Mouse (Mus musculus) thymus, adult 18-20 months (tissue): ENCODE data around the gene Senp7.
"Not testable (repeated sequence)": the region's sequence is repeated elsewhere in the genome, so short reads cannot be mapped to it uniquely, and the experiment has no call there.

ENCODE experiments used
- DNase-seq, 2 experiments: peaks; one replicate each; pipeline ENCODE4 v3.0.0; 2022; ENCODE audit warnings: mixed read lengths in 2 of 2

Gene Senp7

GRCm38 (mm10) chr16:56068523-56069070 is 20.5 kb downstream of the Senp7 start:
- DNase-seq = no peak

DNA sequence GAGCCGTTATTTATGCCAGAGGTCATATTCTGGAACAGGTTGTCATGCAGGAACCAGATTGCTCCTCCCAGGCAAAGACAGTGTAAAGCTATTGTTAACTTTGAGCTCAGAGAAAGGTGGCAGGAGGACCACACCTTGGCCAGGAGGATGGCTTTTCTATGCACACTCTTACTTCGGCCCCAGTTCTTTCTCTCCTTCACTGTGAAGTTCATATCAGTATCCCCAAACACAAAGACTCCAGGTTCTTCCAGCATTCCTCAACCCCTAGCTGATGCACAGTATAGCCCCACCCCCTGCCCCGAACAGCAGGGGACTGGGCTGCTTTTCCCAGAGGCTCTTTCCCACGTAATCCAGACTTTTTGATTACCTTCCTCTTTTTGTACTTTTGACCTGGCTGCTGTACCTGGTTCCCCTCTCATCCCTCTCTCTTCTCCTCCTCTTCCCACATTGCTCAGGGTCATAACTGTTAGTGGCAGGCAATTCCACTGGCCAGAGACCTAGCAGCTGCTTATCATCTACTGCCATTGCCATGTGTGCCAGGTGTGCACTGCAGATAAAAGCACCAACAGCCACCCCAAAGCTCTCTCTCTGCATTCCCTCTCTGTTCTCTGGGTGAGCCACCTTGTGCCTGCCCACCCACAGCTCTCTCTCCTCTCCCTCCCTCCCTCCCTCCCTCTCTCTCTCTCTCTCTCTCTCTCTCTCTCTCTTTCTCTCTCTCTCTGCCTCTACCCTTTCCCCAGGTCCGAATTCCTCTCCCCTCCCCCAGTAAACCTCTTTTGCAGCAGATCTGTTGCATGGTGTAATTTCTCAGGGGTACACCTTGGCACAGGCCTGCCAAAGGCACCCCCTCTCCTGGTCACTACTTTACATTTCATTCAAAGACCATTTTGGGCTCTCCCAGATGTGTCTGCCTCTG is 23.4 kb downstream of the Senp7 start:
- no peak for DNase-seq

- no peak for DNase-seq
Observed at GRCm38 (mm10) chr16:56072533-56072932, 24.4 kb downstream of the Senp7 start.

- not testable (repeated sequence) for DNase-seq
Observed at GRCm38 (mm10) chr16:56073150-56073549, 25.0 kb downstream of the Senp7 start.

- DNase-seq = no peak
Observed at GRCm38 (mm10) chr16:56074122-56074521, 26.0 kb downstream of the Senp7 start.

GRCm38 (mm10) chr16:56074565-56074964 is 26.4 kb downstream of the Senp7 start:
- DNase-seq = no peak

DNA sequence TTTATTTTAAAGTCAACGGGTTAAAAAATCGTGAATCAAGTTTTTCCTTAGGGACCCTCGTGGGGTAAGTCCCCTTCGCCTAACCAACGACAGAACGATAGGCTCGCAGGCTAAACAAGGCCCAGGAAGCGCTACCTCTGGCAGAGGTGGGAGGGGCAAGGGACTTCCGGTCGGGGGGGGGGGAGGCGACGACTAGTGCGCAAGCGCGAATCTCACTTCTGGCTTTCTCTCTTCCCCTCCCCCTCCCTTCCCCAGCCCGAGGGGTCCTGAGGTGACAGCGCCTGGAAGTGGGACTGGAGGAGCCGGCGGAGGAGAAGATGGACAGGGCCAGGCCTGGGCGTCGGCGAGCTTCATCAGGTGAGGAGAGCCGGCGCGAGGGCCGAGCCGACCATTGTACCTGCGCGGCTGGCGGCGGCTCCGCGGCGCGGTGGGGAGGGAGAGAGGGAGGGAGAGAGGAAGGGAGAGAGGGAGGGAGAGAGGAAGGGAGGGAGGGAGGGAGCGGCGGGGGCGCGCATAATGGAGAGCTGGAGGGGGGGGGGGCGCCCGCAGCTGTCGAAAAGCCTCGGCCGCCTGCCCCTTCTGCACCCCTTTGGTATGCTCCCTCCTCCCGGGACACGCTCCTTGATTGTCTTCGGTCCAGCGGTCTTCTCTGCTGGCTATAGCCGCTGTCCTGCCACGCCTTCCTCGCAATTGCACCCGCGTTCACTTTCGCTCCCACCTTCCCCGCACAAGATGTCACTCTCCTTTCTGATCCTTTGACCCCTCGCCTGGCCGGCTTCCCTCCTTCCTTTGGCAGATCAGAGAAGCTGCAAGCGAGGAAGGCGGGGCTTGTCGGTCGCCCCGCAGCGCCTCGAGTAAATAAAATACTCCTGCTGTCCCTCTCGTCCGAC is 27.3 kb downstream of the Senp7 start:
- peak; percentile 70 to 80 for DNase-seq

GRCm38 (mm10) chr16:56076121-56076869 is 28.2 kb downstream of the Senp7 start:
- no peak for DNase-seq

- DNase-seq = no peak
Observed at GRCm38 (mm10) chr16:56079419-56079818, 31.3 kb downstream of the Senp7 start.

DNA sequence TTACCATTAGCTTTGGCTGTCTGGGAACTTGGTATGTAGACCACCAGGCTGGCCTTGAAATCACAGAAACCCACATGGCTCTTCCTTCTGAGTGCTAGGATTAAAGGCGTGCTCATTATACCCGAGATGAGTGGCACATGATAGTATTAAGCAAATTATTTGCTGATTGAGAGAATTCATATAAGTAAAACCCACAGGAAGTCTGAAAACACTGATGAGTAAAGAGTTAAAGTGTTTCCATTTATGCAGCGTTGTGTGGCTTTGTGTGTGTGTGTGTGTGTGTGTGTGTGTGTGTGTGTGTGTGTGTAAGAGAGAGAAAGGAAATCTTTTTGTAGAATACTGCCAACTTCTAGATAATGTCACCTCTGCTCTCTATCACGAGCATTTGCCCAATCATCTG is 33.6 kb downstream of the Senp7 start:
- no peak for DNase-seq

DNA sequence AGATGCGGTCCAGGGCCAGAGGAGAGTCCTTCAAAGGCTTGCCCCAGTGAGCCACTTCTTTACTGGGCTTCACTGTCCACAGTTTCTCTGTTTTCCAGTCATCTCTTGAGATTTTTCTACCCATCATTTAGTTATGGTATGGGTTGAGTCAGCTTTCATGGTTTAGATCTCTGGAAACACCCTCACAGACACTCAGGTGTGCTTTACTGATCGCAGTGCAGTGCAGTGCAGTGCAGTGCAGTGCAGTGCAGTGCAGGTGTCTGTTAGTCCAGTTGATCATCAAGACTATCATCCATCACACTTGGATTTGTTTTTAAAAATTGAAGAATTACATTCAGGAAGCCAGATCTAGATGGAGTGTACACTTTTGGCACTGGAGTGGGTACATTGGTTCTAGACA is 38.2 kb downstream of the Senp7 start:
- no peak for DNase-seq

- no peak for DNase-seq
Observed at GRCm38 (mm10) chr16:56090385-56090784, 42.2 kb downstream of the Senp7 start.

DNA sequence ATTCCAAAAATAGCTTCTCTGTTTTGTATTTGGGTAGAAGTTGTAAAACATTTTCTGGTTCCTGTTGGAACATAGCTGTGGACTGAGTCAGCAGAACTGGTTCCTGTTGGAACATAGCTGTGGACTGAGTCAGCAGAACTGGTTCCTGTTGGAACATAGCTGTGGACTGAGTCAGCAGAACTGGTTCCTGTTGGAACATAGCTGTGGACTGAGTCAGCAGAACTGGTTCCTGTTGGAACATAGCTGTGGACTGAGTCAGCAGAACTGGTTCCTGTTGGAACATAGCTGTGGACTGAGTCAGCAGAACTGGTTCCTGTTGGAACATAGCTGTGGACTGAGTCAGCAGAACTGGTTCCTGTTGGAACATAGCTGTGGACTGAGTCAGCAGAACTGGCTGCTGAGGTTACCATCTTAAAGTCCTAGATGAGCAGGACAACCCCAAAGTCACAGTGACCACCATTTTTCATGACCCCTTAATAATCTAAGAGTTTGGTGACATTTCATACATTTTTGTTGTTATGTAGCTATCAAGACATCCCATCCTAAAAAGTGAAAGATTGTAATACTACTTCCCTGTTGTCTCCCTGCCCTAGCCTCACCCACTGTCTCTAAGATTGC is 48.4 kb downstream of the Senp7 start:
- not testable (repeated sequence) for DNase-seq

DNA sequence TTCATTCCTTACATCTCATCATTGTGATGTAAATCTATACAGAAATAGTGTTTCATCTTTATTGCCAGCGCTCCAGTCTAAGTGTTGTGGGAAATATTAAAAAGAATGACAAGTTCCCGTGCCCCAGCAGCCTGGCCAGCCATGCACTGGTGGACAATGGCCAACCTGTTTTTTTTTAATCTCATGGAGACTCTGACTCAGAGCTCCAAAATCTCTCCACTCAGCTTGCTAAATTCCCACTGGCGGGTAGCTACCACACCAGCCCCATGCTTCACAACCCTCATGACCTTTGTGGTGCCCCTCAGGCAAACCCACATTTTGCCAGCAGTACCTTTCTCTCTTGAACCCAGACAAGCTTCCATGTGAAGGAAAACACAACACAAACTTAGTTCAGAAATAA is 67.6 kb downstream of the Senp7 start:
- DNase-seq = no peak

DNA sequence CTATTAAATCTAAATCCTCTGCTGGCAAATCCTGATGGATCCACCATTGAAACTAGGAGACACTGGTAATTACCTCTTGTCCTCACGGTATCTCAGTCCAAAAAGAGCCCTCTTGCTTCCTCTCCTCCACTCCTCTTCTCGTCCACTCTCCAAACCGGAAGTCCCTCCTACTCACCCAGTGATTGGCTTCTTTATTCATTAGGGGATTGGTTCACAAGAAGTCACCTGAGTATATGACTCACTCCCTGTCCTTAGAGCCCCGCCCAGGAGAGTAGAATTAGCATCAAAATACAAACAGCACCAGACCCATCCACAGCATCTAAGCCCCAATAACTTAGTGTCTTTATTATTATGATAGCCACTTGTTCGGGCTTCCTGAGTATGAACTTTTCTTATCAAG is 68.0 kb downstream of the Senp7 start:
- no peak for DNase-seq

- no peak for DNase-seq
Observed at GRCm38 (mm10) chr16:56117327-56118180, 69.4 kb downstream of the Senp7 start.

- no peak for DNase-seq
Observed at GRCm38 (mm10) chr16:56122517-56122916, 74.4 kb downstream of the Senp7 start.

- no peak for DNase-seq
Observed at GRCm38 (mm10) chr16:56124045-56124444, 75.9 kb downstream of the Senp7 start.

- DNase-seq = no peak
Observed at GRCm38 (mm10) chr16:56131666-56132065, 83.5 kb downstream of the Senp7 start.

DNA sequence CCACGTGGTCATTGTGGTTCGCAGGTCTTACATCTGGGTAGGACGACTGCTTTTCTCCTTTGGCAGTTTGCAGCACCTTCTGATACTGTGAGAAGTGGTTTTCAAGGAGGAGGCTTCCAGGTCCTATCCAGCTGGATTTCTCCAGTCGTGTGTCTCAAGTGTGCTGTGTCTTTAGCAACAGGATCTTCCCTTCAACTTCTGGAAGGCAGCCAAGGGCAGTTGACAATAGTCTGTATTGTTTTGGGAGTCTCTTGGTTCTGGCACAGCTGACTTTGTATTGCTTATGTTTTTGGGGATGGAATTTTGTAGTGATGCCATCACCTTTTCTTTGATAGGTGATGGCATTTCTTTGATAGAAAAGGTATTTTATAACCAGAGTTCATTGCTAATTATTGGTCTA is 86.0 kb downstream of the Senp7 start:
- DNase-seq = no peak

GRCm38 (mm10) chr16:56137672-56138071 is 89.5 kb downstream of the Senp7 start:
- DNase-seq = not testable (repeated sequence)
